Mouse (Mus musculus) adipose tissue, adult 10 weeks (tissue): ENCODE measurements around the gene Ddx4. TPM values are rescaled to one million over a fixed set of nuclear protein-coding genes. Genes with fewer than 3 reads are reported as not detected.

Experiments
- polyA plus RNA-seq: library from polyadenylated mRNA; stranded (reverse); fragments of 350-450 nt; fragmentation: Illumina TruSeq; extraction: RNeasy Lipid Tissue Mini Kit (QIAGEN cat#74804); gene quantifications from one replicate; pipeline ENCODE4 v1.2.3, GENCODE M21; 2014; ENCODE audit warnings: low read depth, low replicate concordance

The Ddx4 gene
- 5.8 TPM for polyA plus RNA-seq

GRCm38 (mm10) chr13:112652205-112652604, at the start of gene Ddx4:
TSS of gene Ddx4 (minus strand) at chr13:112652475.

GRCm38 (mm10) chr13:112660574-112661381, 8.5 kb upstream of the Ddx4 start, which contains the start of gene Slc38a9:
TSS of gene Slc38a9 (plus strand) at chr13:112660751.

GRCm38 (mm10) chr13:112594260-112594659, 58.0 kb downstream of the Ddx4 start, which contains the start of gene Il31ra:
TSS of gene Il31ra (minus strand) at chr13:112594360.

Other genes starting within 250 kb of the Ddx4 start
- gene Il6st, start 188.4 kb downstream of the Ddx4 start, polyA plus RNA-seq = 76.2 TPM
- 0.87 TPM for gene Il31ra, start 58.1 kb downstream of the Ddx4 start, polyA plus RNA-seq
- gene Slc38a9, start 8.3 kb upstream of the Ddx4 start, polyA plus RNA-seq = 9.4 TPM
- gene Plpp1, start 148.3 kb upstream of the Ddx4 start, polyA plus RNA-seq = 37.7 TPM